Mouse (Mus musculus) megakaryocyte, embryonic 14.5 days (primary cell): Measurements from ENCODE around the gene Invs. TPM values are rescaled to one million over a fixed set of nuclear protein-coding genes. Genes with fewer than 3 reads are reported as not detected.
"Not testable (repeated sequence)": the region's sequence is repeated elsewhere in the genome, so short reads cannot be mapped to it uniquely, and the experiment has no call there.

ENCODE experiments used
- H3K27me3 ChIP-seq: replicated peaks from 2 replicates; pipeline ENCODE3; 2012; ENCODE audit warnings: inconsistent platforms
- H3K36me3 ChIP-seq: replicated peaks from 2 replicates; pipeline ENCODE3; 2012; ENCODE audit warnings: low read length, inconsistent platforms, mixed read lengths
- H3K4me1 ChIP-seq: 2 replicates; pipeline ENCODE4 v1.6.1; 2012; ENCODE audit warnings: inconsistent platforms
- H3K4me3 ChIP-seq: replicated peaks from 2 replicates; pipeline ENCODE3; 2012; ENCODE audit warnings: moderate library complexity, mild to moderate bottlenecking, inconsistent platforms
- H3K9me3 ChIP-seq: 2 replicates; pipeline ENCODE4 v1.6.1; 2012; ENCODE audit warnings: inconsistent platforms
- FLI1 ChIP-seq: IDR thresholded peaks from 2 replicates; pipeline ENCODE4 v1.6.1; 2012; ENCODE audit warnings: low read length, inconsistent platforms, mixed read lengths
- GATA1 ChIP-seq: IDR thresholded peaks from 3 replicates; pipeline ENCODE4 v1.6.1; 2012; ENCODE audit warnings: mixed read lengths, low read length, inconsistent platforms, borderline replicate concordance
- polyA plus RNA-seq: library from polyadenylated mRNA; stranded (reverse); fragments of >175 nt; gene quantifications from 2 replicates; pipeline ENCODE4 v1.2.3, GENCODE M21; 2012; ENCODE audit warnings: low replicate concordance; ENCODE audit not compliant: insufficient read depth

Gene Invs
- polyA plus RNA-seq, 1 experiment = 2.4 TPM

DNA sequence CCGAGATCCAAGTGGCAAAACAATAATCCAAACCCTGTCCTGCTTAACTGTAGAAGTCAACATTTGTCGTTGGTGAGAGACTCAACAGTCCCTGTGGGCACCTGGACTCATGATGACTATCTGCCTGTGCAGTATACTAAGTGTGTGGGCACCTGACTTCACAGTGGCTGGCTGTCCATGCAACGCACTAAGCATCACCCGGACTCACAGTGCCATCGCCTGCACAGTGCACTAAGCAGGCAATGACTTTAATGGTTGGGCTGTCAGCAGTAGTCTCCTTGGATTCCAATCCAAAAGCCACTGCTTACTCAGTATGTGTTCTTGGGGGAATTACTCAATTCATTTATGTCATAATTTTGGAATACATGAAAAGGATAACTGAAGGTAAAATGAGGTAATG is 102.9 kb downstream of the Invs start:
- H3K4me3 ChIP-seq = no peak overlapping the region
- H3K9me3 ChIP-seq = peaks cover 9% of the 10 kb centered on the region
- peaks cover 13% of the 10 kb centered on the region for H3K36me3 ChIP-seq
- TF ChIP-seq FLI1 (no peak), GATA1 (no peak)
- H3K27me3 ChIP-seq = no peaks in the 10 kb centered on the region
- H3K4me1 ChIP-seq = no peaks in the 10 kb centered on the region

DNA sequence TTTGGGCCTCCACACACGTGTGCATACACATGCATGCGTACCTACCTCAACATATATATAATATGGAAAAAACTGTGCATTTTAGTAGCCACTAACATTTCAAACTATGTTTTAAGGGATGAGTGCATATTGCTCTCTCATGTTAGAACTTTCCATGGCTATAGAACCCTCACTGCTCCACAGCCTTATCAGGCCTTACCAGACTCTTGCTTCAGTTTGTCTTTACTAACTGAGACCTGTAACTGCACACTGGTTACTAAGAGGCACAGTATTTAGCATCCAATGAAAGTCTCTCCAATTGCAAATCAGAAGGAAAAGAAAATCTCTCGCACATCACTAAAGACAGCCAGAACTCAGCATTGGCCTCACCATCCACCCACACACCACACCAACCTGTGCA is 117.4 kb downstream of the Invs start:
- Histone ChIP-seq H3K4me3 (no peak overlapping the region), H3K9me3 (no peaks in the 10 kb centered on the region), H3K36me3 (peaks cover 21% of the 10 kb centered on the region), H3K27me3 (no peaks in the 10 kb centered on the region), H3K4me1 (peaks cover 19% of the 10 kb centered on the region)
- TF ChIP-seq GATA1 (no peak), FLI1 (no peak)

DNA sequence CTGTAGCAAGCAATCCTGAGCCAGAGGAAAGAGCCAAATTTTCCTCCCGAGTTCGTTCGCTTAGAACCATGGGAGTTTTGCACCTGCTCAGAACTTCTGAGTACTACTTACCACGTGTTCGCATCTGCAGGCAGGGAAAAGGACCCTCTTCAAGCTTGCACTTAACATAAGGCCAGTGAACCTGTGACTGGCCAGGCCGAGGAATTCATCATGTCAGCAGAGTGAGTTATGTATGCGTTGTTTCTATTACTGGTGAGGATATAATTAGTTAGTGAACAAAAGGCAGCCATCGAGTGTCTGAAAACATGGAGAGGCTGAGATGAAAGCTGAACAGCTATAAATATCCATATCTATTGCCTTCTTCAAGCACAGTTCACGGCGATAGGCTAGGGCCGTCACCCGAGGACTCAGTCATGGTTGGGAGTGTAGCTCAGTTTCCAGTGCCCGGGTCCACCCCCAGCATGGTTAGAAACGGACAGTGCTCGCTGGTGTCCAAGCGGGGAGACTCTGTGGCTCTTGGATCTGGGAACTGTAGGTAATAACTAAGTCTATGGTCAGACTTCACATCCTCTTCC is 123.6 kb downstream of the Invs start:
- Histone ChIP-seq H3K4me3 (no peak overlapping the region), H3K36me3 (peaks cover 15% of the 10 kb centered on the region), H3K27me3 (no peaks in the 10 kb centered on the region), H3K4me1 (no peaks in the 10 kb centered on the region; the same call in 1 of the 2 replicates), H3K9me3 (no peaks in the 10 kb centered on the region)
- TF ChIP-seq FLI1 (no peak), GATA1 (no peak)

- H3K4me3 ChIP-seq, H3K9me3 ChIP-seq, H3K4me1 ChIP-seq, H3K27me3 ChIP-seq: not testable (repeated sequence)
- peaks cover 12% of the 10 kb centered on the region for H3K36me3 ChIP-seq
These were observed 126.3 kb downstream of the Invs start for GRCm38 (mm10) chr4:48405724-48406491.

DNA sequence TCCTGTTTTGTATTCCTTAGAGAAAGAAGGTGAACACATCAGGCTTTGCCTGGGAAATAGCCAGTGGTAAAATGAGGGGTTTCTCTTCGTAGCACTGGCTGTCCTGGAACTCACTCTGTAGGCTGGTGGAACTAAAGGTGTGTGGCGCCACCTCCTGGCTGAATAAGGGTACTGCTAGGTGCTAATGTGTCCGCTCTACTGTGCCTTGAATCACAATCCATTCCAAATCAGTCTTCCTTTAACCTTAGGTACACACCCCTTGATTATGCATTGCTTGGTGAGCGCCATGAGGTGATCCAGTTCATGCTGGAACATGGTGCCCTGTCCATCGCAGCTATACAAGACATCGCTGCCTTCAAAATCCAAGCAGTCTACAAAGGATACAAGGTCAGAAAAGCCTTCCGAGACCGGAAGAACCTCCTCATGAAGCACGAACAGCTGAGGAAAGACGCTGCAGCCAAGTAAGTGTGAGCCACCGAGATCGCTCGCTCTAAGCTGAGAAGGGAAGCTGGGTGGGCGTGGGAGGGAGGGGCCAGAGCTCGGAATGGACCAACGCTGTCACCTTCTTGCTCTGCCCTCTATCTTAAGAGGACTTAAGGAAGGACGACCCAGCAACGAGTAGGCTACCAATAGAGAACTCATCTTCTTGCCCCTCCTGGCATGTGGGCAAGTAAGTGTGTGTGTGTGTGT is 127.9 kb downstream of the Invs start:
- Histone ChIP-seq H3K36me3 (peaks cover 15% of the 10 kb centered on the region), H3K27me3 (no peaks in the 10 kb centered on the region), H3K4me3 (no peak overlapping the region), H3K9me3 (no peaks in the 10 kb centered on the region), H3K4me1 (no peaks in the 10 kb centered on the region; the same call in 1 of the 2 replicates)
- no peak for TF ChIP-seq FLI1
- TF ChIP-seq GATA1 = no peak

DNA sequence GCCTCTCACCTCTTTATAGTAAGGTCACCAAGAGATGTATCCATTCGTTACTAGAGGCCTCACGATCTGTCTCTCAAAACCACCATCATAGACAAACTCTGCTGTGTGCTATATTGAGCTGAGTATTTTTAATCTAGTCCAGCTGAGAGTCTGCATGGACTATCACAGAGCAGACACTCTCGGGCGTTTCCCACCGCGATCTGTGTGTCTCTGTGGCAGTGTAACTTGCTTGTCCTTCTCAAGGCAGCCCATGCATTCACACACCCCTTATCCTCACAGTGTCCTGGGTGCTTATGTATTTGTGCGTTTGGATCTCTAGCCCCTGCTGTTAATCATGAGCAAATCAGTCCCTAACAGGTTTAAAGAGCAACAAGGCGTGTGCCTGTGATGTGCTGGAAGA is 133.9 kb downstream of the Invs start:
- Histone ChIP-seq H3K27me3 (no peaks in the 10 kb centered on the region), H3K4me3 (no peak overlapping the region), H3K36me3 (peaks cover 32% of the 10 kb centered on the region), H3K9me3 (no peaks in the 10 kb centered on the region), H3K4me1 (no peaks in the 10 kb centered on the region)
- TF ChIP-seq GATA1 (no peak), FLI1 (no peak)

DNA sequence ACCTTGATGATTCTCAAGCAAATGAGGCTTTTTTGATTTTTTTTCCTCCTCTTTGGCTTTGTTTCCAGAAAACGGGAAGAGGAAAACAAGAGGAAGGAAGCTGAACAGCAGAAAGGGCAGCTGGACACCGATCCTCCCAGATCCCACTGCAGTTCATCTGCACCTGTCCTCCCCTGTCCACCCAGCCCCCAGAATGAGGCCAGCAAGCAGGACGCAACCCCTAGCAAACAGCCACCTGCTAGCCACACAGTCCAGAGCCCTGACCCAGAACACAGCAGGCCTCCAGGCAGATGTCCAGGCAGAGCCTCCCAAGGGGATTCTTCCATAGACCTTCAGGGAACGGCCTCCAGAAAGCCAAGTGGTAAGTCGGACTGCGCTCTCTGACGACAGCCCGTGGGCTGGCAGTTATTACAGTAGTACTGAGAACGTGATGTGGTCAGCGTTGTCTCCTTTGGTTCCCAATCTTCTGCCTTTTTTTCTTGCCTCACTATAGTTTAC is 136.3 kb downstream of the Invs start:
- Histone ChIP-seq H3K27me3 (no peaks in the 10 kb centered on the region), H3K4me3 (no peak overlapping the region), H3K36me3 (peaks cover 49% of the 10 kb centered on the region), H3K4me1 (no peaks in the 10 kb centered on the region), H3K9me3 (peaks cover 4% of the 10 kb centered on the region; the same call in 1 of the 2 replicates)
- TF ChIP-seq GATA1 (no peak), FLI1 (no peak)

GRCm38 (mm10) chr4:48418831-48419468 is 139.4 kb downstream of the Invs start:
- H3K4me1 ChIP-seq = peaks cover 7% of the 10 kb centered on the region; the same call in 1 of the 2 replicates
- peaks cover 4% of the 10 kb centered on the region; the same call in 1 of the 2 replicates for H3K9me3 ChIP-seq
- H3K4me3 ChIP-seq = no peak overlapping the region
- peaks cover 72% of the 10 kb centered on the region for H3K36me3 ChIP-seq
- TF ChIP-seq FLI1 (no peak), GATA1 (no peak)
- no peaks in the 10 kb centered on the region for H3K27me3 ChIP-seq

DNA sequence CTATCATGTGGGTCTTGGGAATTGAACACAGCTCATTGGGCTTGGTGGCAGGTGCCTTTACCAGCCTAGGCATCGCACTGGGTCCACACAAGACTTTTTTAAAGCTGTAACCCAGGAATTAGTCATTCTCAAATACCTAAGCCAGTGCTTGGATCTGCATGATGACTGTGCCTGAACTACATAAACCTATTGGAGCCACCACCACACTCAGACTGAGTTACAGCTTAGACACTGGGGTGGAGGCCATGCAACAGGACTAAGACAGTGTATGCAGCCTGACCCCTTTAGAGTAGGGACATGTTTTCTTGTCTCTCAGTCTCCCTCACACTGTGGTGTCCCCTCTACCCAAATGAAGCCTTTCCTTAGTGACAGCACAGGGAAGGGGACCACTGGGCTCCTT is 143.1 kb downstream of the Invs start:
- Histone ChIP-seq H3K9me3 (peaks cover 4% of the 10 kb centered on the region; the same call in 1 of the 2 replicates), H3K4me1 (peaks cover 9% of the 10 kb centered on the region; the same call in 1 of the 2 replicates), H3K4me3 (no peak overlapping the region), H3K27me3 (no peaks in the 10 kb centered on the region), H3K36me3 (peaks cover 86% of the 10 kb centered on the region)
- no peak for TF ChIP-seq FLI1
- TF ChIP-seq GATA1 = no peak
